Mouse (Mus musculus) liver, adult 2 months (tissue): Measurements from ENCODE around the gene Hadhb.

Source experiments
- CTCF ChIP-seq: fragments of 200-500 bp; IDR thresholded peaks from 2 replicates; pipeline ENCODE4 v1.5.1; 2011; ENCODE audit warnings: low read depth, low read length, control low read depth
- POLR2A ChIP-seq: fragments of 200-500 bp; IDR thresholded peaks from 2 replicates; pipeline ENCODE4 v1.6.1; 2011; ENCODE audit warnings: low read length, control low read depth; ENCODE audit not compliant: insufficient read depth; ENCODE audit errors: extremely low read depth

DNA sequence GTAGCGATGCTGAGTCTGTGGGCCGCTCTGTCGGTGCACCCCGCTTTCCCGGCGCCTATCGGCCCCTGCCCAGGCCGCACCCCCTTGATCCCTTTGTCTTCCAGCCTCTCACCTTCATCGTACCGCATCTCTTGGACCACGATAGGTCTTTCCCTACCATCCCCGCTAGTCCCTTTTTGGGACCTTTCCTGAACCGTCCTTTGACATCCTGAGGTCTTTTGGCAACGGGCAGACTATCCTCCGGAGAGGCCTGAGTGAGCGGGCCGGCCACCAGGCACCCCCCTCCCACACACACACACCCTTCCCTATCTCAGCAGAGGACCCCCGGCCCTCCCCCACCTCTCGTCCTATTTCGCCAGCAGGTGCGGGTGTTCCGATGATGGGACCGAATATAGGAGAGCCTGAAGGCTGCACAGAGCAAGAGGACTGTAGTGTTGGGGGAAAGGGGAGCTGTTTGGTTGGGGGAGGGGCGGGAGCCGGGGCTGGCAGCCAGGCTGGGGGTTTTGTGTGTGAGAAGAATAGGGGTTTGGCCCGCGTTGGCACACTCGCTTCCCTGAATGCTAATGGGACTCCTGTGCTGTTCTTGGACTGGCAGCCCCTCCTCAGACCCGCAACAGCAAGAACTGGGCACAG is 49.3 kb upstream of the Hadhb start, which contains the start of gene 3110082J24Rik:
- TF ChIP-seq POLR2A (no peak), CTCF (no peak)
